Mouse (Mus musculus) kidney, embryonic 14.5 days (tissue): ENCODE measurements around the gene Pdgfc. TPM values are rescaled to one million over a fixed set of nuclear protein-coding genes. Genes with fewer than 3 reads are reported as not detected.
A peak's percentile ranks its signal among the peaks of the same experiment; 100 is the strongest.

ENCODE experiments used
- ATAC-seq: fragments of 200-750 bp; cut with Nextera tagmentation; 2 replicates; pipeline ENCODE4 v1.8.0; 2017; ENCODE audit warnings: moderate number of reproducible peaks, mild to moderate bottlenecking, moderate TSS enrichment, moderate library complexity; ENCODE audit not compliant: low FRiP score, low TSS enrichment
- H3K27ac ChIP-seq: fragments of 300-500 bp; sonication (generic); 2 replicates; pipeline ENCODE4 v1.5.1; 2014; ENCODE audit warnings: low read depth, mild to moderate bottlenecking, low read length, moderate library complexity, mixed read lengths
- H3K27me3 ChIP-seq: fragments of 300-500 bp; sonication (generic); 2 replicates; pipeline ENCODE4 v1.6.1; 2014; ENCODE audit warnings: mild to moderate bottlenecking, low read length; ENCODE audit not compliant: control insufficient read depth, insufficient read depth
- H3K36me3 ChIP-seq: fragments of 300-500 bp; sonication (generic); 2 replicates; pipeline ENCODE4 v1.6.1; 2014; ENCODE audit warnings: low read length, mixed read lengths; ENCODE audit not compliant: control insufficient read depth, insufficient read depth
- H3K4me1 ChIP-seq: fragments of 300-500 bp; sonication (generic); 2 replicates; pipeline ENCODE4 v1.6.1; 2014; ENCODE audit warnings: low read length, mixed read lengths; ENCODE audit not compliant: control insufficient read depth, insufficient read depth
- H3K4me2 ChIP-seq: fragments of 300-500 bp; sonication (generic); replicated peaks from 2 replicates; pipeline ENCODE4 v1.6.1; 2014; ENCODE audit warnings: low read depth, mild to moderate bottlenecking, low read length
- H3K4me3 ChIP-seq: fragments of 300-500 bp; sonication (generic); 2 replicates; pipeline ENCODE4 v1.5.1; 2014; ENCODE audit warnings: mild to moderate bottlenecking, low read length
- H3K9ac ChIP-seq: fragments of 300-500 bp; sonication (generic); 2 replicates; pipeline ENCODE4 v1.6.1; 2014; ENCODE audit warnings: low read depth, mild to moderate bottlenecking, low read length, moderate library complexity
- H3K9me3 ChIP-seq: fragments of 300-500 bp; sonication (generic); 2 replicates; pipeline ENCODE4 v1.6.1; 2016; ENCODE audit warnings: low read length; ENCODE audit not compliant: control insufficient read depth
- WGBS: fragments of 180-500 bp; shearing (Covaris S2); extraction: QIAGEN DNeasy Blood & Tissue Kit; methylation state at CpG from one replicate; pipeline ENCODE4 v1.1.7; 2014; 5-methylcytosine and 5-hydroxymethylcytosine counted together
- polyA plus RNA-seq: library from polyadenylated mRNA; unstranded; fragments of >200 nt; fragmentation: Nextera tagmentation; extraction: Ambion mirVana; gene quantifications from 2 replicates; pipeline ENCODE4 v1.2.1, GENCODE M21; 2014

Gene Pdgfc
- 28.7 and 37.8 TPM in 2 replicates for polyA plus RNA-seq

- H3K4me1 ChIP-seq = peaks cover 11% of the 10 kb centered on the region; the same call in 1 of the 2 replicates
- peak within 1 kb of the TSS; percentile 76 for H3K9ac ChIP-seq
- WGBS = 1% methylated on average over 15 of the region's 17 CpGs
- H3K27me3 ChIP-seq = no peaks in the 10 kb centered on the region
- peak within 1 kb of the TSS; percentile 77 for H3K4me3 ChIP-seq
- H3K27ac ChIP-seq = peak within 1 kb of the TSS; percentile 85
- ATAC-seq = peak; percentile 74
- H3K4me2 ChIP-seq = peak within 1 kb of the TSS; percentile 89
- no peaks in the 10 kb centered on the region for H3K36me3 ChIP-seq
- H3K9me3 ChIP-seq = no peaks in the 10 kb centered on the region
Measured at GRCm38 (mm10) chr3:81036151-81036553, at the start of gene Pdgfc. Gene Pdgfc (plus strand): TSS chr3:81036416.

- no peak for ATAC-seq
- no peak overlapping the region for H3K27ac ChIP-seq
- H3K9me3 ChIP-seq = no peaks in the 10 kb centered on the region
- no peak overlapping the region for H3K4me3 ChIP-seq
- no peaks in the 10 kb centered on the region for H3K27me3 ChIP-seq
- no peak overlapping the region for H3K4me2 ChIP-seq
- no peak overlapping the region for H3K9ac ChIP-seq
- H3K4me1 ChIP-seq = no peaks in the 10 kb centered on the region
- no peaks in the 10 kb centered on the region for H3K36me3 ChIP-seq
- 76% methylated on average over 3 of the region's 3 CpGs for WGBS
Measured at GRCm38 (mm10) chr3:81009245-81009644, 27.0 kb upstream of the Pdgfc start.

DNA sequence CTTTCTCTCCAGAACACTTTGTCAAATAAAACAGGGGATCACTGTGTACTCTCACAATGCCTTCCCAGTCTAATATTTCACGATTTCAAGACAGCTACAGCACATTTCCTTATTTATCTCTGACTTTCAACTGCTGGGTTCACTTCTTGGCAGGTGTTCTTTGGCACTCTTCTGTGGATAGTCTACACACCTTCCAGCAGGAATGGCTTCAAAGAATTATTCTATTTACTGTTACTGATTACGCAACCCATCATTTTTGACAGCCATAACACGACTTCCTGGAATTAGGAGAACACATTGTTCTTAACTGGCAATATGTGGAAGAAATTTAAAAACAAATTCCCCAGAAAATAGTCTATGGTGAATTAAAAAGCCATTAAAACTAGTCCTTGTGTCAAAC, 26.3 kb upstream of the Pdgfc start:
- H3K4me3 ChIP-seq = no peak overlapping the region
- no peaks in the 10 kb centered on the region for H3K36me3 ChIP-seq
- no peak for ATAC-seq
- H3K4me2 ChIP-seq = no peak overlapping the region
- WGBS = 83% methylated on average over 3 of the region's 3 CpGs
- H3K4me1 ChIP-seq = no peaks in the 10 kb centered on the region
- no peaks in the 10 kb centered on the region for H3K9me3 ChIP-seq
- H3K9ac ChIP-seq = no peak overlapping the region
- H3K27ac ChIP-seq = no peak overlapping the region
- no peaks in the 10 kb centered on the region for H3K27me3 ChIP-seq

- ATAC-seq = peak; percentile 91
- Histone ChIP-seq H3K36me3 (no peaks in the 10 kb centered on the region), H3K4me1 (no peaks in the 10 kb centered on the region), H3K4me3 (no peak overlapping the region), H3K4me2 (no peak overlapping the region), H3K9me3 (no peaks in the 10 kb centered on the region), H3K27me3 (no peaks in the 10 kb centered on the region), H3K9ac (no peak overlapping the region), H3K27ac (no peak overlapping the region)
- 73% methylated on average over 5 of the region's 5 CpGs for WGBS
Measured at GRCm38 (mm10) chr3:81017385-81018051, 18.7 kb upstream of the Pdgfc start.

DNA sequence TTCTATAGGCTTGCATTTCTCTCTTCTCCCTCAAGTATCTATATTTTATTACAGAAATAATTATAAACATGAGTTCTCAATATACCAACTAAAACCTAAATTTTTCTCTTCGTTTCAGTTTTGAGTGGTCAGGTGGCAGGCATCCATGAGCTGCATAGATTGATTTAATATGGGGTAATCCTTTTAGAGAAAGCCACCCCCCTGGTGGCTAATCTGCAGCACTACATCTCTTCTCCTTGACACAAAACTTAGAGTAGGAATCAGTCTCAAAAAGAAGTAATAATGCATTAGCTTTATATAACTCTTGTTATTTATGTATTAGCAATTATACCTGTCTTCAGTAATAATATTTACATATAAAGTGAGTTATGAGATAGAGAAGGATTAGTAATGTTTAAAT, 16.2 kb upstream of the Pdgfc start:
- Histone ChIP-seq H3K9ac (no peak overlapping the region), H3K4me1 (no peaks in the 10 kb centered on the region), H3K27ac (no peak overlapping the region), H3K9me3 (no peaks in the 10 kb centered on the region), H3K4me3 (no peak overlapping the region), H3K4me2 (no peak overlapping the region), H3K27me3 (no peaks in the 10 kb centered on the region), H3K36me3 (no peaks in the 10 kb centered on the region)
- ATAC-seq = no peak
- 59% methylated on average over 1 of the region's 1 CpGs for WGBS

DNA sequence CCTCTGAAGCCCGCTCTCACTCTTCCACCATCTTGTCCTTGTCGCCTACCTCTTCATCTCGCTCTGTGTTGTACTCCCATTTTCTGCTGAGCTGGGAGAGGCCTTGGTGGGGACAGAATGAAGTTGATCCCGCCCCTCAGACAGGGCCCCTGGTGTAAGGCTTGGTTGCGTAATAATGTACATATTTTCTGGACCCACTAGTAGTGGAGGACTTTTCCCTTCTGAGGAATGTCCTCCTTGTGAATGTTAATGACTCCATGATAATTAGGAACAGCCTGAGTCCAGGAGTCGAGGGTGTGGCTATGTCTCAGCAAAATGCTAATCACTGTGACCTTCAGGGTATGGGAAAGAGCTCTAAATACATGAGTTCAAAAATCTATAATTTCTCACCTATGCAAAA, 14.4 kb upstream of the Pdgfc start:
- Histone ChIP-seq H3K27me3 (no peaks in the 10 kb centered on the region), H3K9me3 (no peaks in the 10 kb centered on the region), H3K4me1 (no peaks in the 10 kb centered on the region), H3K9ac (no peak overlapping the region), H3K4me2 (no peak overlapping the region), H3K36me3 (no peaks in the 10 kb centered on the region), H3K4me3 (no peak overlapping the region), H3K27ac (no peak overlapping the region)
- ATAC-seq = no peak
- WGBS = 88% methylated on average over 6 of the region's 6 CpGs

GRCm38 (mm10) chr3:81022266-81022665, 13.9 kb upstream of the Pdgfc start:
- Histone ChIP-seq H3K4me2 (no peak overlapping the region), H3K4me3 (no peak overlapping the region), H3K9me3 (no peaks in the 10 kb centered on the region), H3K4me1 (no peaks in the 10 kb centered on the region), H3K36me3 (no peaks in the 10 kb centered on the region), H3K27ac (no peak overlapping the region), H3K9ac (no peak overlapping the region), H3K27me3 (no peaks in the 10 kb centered on the region)
- 85% methylated on average over 5 of the region's 5 CpGs for WGBS
- ATAC-seq = no peak

- no peaks in the 10 kb centered on the region for H3K36me3 ChIP-seq
- no peak overlapping the region for H3K4me3 ChIP-seq
- H3K9ac ChIP-seq = no peak overlapping the region
- 71% methylated on average over 1 of the region's 1 CpGs for WGBS
- H3K4me2 ChIP-seq = no peak overlapping the region
- no peak overlapping the region for H3K27ac ChIP-seq
- no peaks in the 10 kb centered on the region for H3K27me3 ChIP-seq
- H3K9me3 ChIP-seq = no peaks in the 10 kb centered on the region
- ATAC-seq = no peak
- H3K4me1 ChIP-seq = no peaks in the 10 kb centered on the region
Measured at GRCm38 (mm10) chr3:81022845-81023244, 13.4 kb upstream of the Pdgfc start.

GRCm38 (mm10) chr3:81023568-81023967, 12.6 kb upstream of the Pdgfc start:
- WGBS = 58% methylated on average over 1 of the region's 1 CpGs
- Histone ChIP-seq H3K36me3 (no peaks in the 10 kb centered on the region), H3K27me3 (no peaks in the 10 kb centered on the region), H3K27ac (no peak overlapping the region), H3K4me2 (no peak overlapping the region), H3K4me1 (no peaks in the 10 kb centered on the region), H3K4me3 (no peak overlapping the region), H3K9me3 (no peaks in the 10 kb centered on the region), H3K9ac (no peak overlapping the region)
- ATAC-seq = no peak
